Mouse (Mus musculus) lung, embryonic 15.5 days (tissue): ENCODE results near the gene Actb. TPM values are rescaled to one million over a fixed set of nuclear protein-coding genes. Genes with fewer than 3 reads are reported as not detected.

Source experiments
- ATAC-seq: fragments of 200-750 bp; cut with Nextera tagmentation; 2 replicates; pipeline ENCODE4 v1.8.0; 2017; ENCODE audit warnings: moderate number of reproducible peaks, borderline replicate concordance; ENCODE audit not compliant: low FRiP score, low TSS enrichment; ENCODE audit errors: extremely low read depth
- H3K27ac ChIP-seq: fragments of 300-500 bp; sonication (generic); 2 replicates; pipeline ENCODE4 v1.5.1; 2015; ENCODE audit warnings: moderate library complexity, mild to moderate bottlenecking, inconsistent platforms
- H3K27me3 ChIP-seq: fragments of 300-500 bp; sonication (generic); 2 replicates; pipeline ENCODE4 v1.6.1; 2015; ENCODE audit warnings: inconsistent platforms
- H3K36me3 ChIP-seq: fragments of 300-500 bp; sonication (generic); 2 replicates; pipeline ENCODE4 v1.6.1; 2015; ENCODE audit warnings: inconsistent platforms
- H3K4me1 ChIP-seq: fragments of 300-500 bp; sonication (generic); 2 replicates; pipeline ENCODE4 v1.6.1; 2015; ENCODE audit warnings: inconsistent platforms
- H3K4me2 ChIP-seq: fragments of 300-500 bp; sonication (generic); 2 replicates; pipeline ENCODE4 v1.6.1; 2015; ENCODE audit warnings: inconsistent platforms, mild to moderate bottlenecking, moderate library complexity
- H3K4me3 ChIP-seq: fragments of 300-500 bp; sonication (generic); 2 replicates; pipeline ENCODE4 v1.5.1; 2015; ENCODE audit warnings: mild to moderate bottlenecking, inconsistent platforms
- H3K9ac ChIP-seq: fragments of 300-500 bp; sonication (generic); 2 replicates; pipeline ENCODE4 v1.6.1; 2015; ENCODE audit warnings: inconsistent platforms
- H3K9me3 ChIP-seq: fragments of 300-500 bp; sonication (generic); 2 replicates; pipeline ENCODE4 v1.6.1; 2016; ENCODE audit warnings: inconsistent platforms
- WGBS: fragments of 180-500 bp; shearing (Covaris S2); methylation state at CpG from one replicate; pipeline ENCODE4 v1.1.7; 2015; 5-methylcytosine and 5-hydroxymethylcytosine counted together
- polyA plus RNA-seq: library from polyadenylated mRNA; unstranded; fragments of >200 nt; fragmentation: Nextera tagmentation; extraction: Ambion mirVana; gene quantifications from 2 replicates; pipeline ENCODE4 v1.2.1, GENCODE M21; 2015

Gene Actb
- polyA plus RNA-seq, 1 experiment from 2014 or later, result 15,606 TPM

DNA sequence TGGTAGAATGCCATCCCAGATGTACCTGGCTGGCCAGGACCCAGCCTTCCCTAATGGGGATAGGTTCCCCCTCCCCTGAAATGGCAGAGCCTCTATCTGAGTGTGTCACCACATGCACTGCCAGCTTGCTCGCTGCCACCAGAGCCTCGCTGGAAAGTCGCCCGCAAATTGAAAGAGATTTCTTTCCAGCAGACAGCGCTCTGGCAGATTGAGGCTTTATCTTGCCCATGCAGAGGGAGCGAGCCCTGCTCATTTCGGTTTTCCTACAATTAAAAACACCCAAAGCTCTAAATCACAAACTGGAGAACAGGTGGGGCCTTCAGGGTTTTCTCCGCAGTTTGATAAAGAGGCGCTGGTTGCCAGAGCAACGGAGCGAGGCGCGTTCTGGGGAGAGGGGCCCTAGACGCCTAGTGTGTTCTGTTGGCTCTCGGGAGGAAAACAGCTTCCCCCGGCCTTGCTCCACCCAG, 48.8 kb downstream of the Actb start:
- Histone ChIP-seq H3K27me3 (no peaks in the 10 kb centered on the region), H3K36me3 (no peaks in the 10 kb centered on the region), H3K9me3 (no peaks in the 10 kb centered on the region), H3K4me1 (peaks cover 5% of the 10 kb centered on the region), H3K4me2 (no peak overlapping the region), H3K4me3 (no peak overlapping the region), H3K27ac (no peak overlapping the region), H3K9ac (no peak overlapping the region)
- WGBS, result 48% methylated on average over 16 of the region's 16 CpGs
- 0 out of 2 replicates have a peak, but pooled peaks have one; percentile 21 for ATAC-seq

DNA sequence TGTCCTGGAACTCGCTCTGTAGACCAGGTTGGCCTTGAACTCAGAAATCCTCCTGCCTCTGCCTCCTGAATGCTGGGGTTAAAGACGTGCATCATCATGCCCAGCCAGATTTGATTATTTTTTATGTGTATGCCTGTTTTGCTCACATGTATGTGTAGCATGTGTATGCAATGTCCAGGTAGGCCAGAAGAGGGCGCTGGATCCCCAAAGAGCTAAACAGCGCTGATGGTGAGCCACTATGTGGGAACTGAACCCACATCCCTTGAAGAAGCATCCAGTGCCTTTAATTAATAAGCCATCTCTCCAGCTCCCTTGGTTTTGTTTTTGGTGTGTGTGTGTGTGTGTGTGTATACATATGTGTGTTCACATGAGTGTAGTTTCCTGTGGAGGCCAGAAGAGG, 50.1 kb downstream of the Actb start:
- Histone ChIP-seq H3K4me3 (no peak overlapping the region), H3K36me3 (no peaks in the 10 kb centered on the region), H3K9me3 (no peaks in the 10 kb centered on the region), H3K4me1 (no peaks in the 10 kb centered on the region), H3K27ac (no peak overlapping the region), H3K4me2 (no peak overlapping the region), H3K9ac (no peak overlapping the region), H3K27me3 (no peaks in the 10 kb centered on the region)
- ATAC-seq, result no peak
- WGBS, result 78% methylated on average over 4 of the region's 4 CpGs

DNA sequence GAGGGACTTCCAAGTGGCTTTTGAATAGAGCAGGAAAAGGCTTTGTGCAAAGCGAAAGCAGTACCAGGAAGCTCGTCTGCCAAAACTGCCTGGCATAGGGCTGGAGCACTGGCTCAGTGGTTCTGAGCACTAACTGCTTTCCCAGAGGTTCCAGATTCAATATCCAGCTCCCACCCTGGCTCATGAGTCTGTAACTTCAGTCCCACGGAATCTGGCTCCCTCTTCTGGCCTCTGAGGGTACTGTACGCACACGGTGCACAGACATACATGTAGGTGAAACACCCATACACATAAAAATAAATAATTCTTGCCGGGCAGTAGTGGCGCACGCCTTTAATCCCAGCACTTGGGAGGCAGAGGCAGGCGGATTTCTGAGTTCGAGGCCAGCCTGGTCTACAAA, 51.7 kb downstream of the Actb start:
- no peak overlapping the region for H3K4me3 ChIP-seq
- no peaks in the 10 kb centered on the region for H3K9me3 ChIP-seq
- H3K4me1 ChIP-seq, result no peaks in the 10 kb centered on the region
- no peaks in the 10 kb centered on the region for H3K27me3 ChIP-seq
- no peak overlapping the region for H3K4me2 ChIP-seq
- no peak overlapping the region for H3K9ac ChIP-seq
- H3K27ac ChIP-seq, result no peak overlapping the region
- 76% methylated on average over 10 of the region's 10 CpGs for WGBS
- no peak for ATAC-seq
- H3K36me3 ChIP-seq, result no peaks in the 10 kb centered on the region

DNA sequence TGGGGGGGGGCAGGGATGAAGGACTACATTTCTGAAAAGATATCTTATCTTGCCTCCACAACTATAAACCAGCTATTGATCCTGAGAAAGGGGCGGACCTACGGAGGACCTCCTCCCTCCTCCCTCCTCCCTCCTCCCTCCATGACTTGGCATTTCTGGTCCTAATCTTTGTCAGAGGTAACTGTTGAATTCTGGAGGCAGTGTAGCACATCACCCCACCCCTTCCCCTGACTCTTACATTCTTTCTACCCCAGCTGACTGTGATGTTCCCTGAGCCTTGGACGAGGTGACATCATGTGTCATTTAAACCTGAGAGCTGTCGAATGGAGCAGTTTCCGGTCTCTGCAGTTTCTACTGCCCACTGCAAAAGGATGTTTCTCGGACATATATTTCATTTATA, 53.0 kb downstream of the Actb start:
- ATAC-seq, result no peak
- Histone ChIP-seq H3K9ac (no peak overlapping the region), H3K4me3 (no peak overlapping the region), H3K36me3 (no peaks in the 10 kb centered on the region), H3K4me1 (no peaks in the 10 kb centered on the region), H3K27ac (no peak overlapping the region), H3K4me2 (no peak overlapping the region), H3K27me3 (no peaks in the 10 kb centered on the region), H3K9me3 (no peaks in the 10 kb centered on the region)
- 59% methylated on average over 6 of the region's 6 CpGs for WGBS

Other genes with a start within 250 kb of the Actb start
- gene Slc29a4, start 214.2 kb downstream of the Actb start, polyA plus RNA-seq, result 6.0 and 6.1 TPM in 2 replicates
- 30.7 and 32.3 TPM in 2 replicates for gene Tnrc18, start 89.1 kb downstream of the Actb start, polyA plus RNA-seq
- 11.1 and 13.5 TPM in 2 replicates for gene Fbxl18, start 11.3 kb downstream of the Actb start, polyA plus RNA-seq
- 240 and 246 TPM in 2 replicates for gene Fscn1, start 53.6 kb upstream of the Actb start, polyA plus RNA-seq
- 33.5 and 37.6 TPM in 2 replicates for gene Rnf216, start 206.2 kb upstream of the Actb start, polyA plus RNA-seq
- not detected in 2 replicates for gene Olfr718-ps1, start 240.8 kb upstream of the Actb start, polyA plus RNA-seq